Comparison of ENCODE assay signal across 19 mouse cellular contexts in the genomic region with DNA sequence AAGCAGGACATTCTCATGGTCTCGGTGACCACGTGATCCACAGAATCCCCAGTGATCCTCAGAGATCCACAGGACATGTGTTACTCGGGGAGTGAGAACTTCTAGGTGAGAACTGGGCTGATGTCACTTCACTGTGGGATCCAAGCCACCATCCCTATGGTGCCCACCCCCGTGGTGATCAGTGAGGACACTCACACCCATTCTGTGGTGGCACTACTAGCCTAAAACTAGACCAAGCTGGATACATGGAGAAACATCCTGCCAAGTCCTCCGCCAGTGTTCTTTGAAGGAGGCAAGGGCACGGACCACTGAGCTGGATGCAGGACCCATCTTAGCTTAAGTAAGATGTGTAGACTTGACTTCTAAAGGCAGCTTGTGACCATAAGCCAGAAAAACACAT. TPM values are rescaled to one million over a fixed set of nuclear protein-coding genes. Genes with fewer than 3 reads are reported as not detected.
"Had no signal": no experiment of that assay in that cellular context is flagged by ENCODE, and none has a peak within 500 bp of the region (broad histone marks: within the 10 kb centered on the region; RNA-seq: fewer than 3 reads in every experiment).

No protein-coding gene starts in this region.

- H3K4me2 ChIP-seq: neural tube, embryonic 15.5 days; stomach, embryonic 15.5 days had no signal

- H3K9ac ChIP-seq: neural tube, embryonic 15.5 days; stomach, embryonic 15.5 days had no signal

- H3K9me3 ChIP-seq: neural tube, embryonic 15.5 days; stomach, embryonic 15.5 days had no signal

- H3K4me3 ChIP-seq: neural tube, embryonic 15.5 days; stomach, embryonic 15.5 days had no signal

- H3K27me3 ChIP-seq: neural tube, embryonic 15.5 days; stomach, embryonic 15.5 days had no signal

- DNase-seq: retina, postnatal 1 day; right cerebral cortex, adult 18-20 months; right cerebral cortex, postnatal 14 days; right cerebral cortex, postnatal 25 days; right cerebral cortex, postnatal 4 days; spleen, adult 18-20 months; thymus, adult 18-20 months; thymus, adult 2 months; thymus, postnatal 14 days; thymus, postnatal 25 days; thymus, postnatal 36 days; thymus, postnatal 4 days had no signal

- H3K27ac ChIP-seq: neural tube, embryonic 15.5 days; stomach, embryonic 15.5 days; stomach, postnatal 0 days had no signal

- H3K36me3 ChIP-seq: neural tube, embryonic 15.5 days; stomach, embryonic 15.5 days had no signal

- H3K4me1 ChIP-seq: neural tube, embryonic 15.5 days; stomach, embryonic 15.5 days had no signal

RNA-seq across cellular contexts. Expression of a gene that starts 53.7 kb away (rescaled TPM):
- total RNA-seq: neutrophil, adult 5-6 weeks had no signal
- polyA plus RNA-seq: spleen, adult 2 months; stomach, embryonic 14.5 days; thymus, adult 2 months; thymus, postnatal 0 days had no signal
